Mouse (Mus musculus): ENCODE measurements around the gene Rsf1.

GRCm38 (mm10) chr7:97707809-97708208, 128.1 kb downstream of the Rsf1 start:
- no peak for TF ChIP-seq CTCF (IDR thresholded peaks at IDR 0.05; ENCODE audit: borderline replicate concordance, extremely low read depth, insufficient read depth, insufficient read length)
- TF ChIP-seq POLR2A (IDR thresholded peaks at IDR 0.05; ENCODE audit: borderline replicate concordance, extremely low read depth, insufficient read depth, insufficient read length, poor library complexity, severe bottlenecking), result no peak
